Mouse (Mus musculus): ENCODE data around the gene Ankrd44. TPM values are rescaled to one million over a fixed set of nuclear protein-coding genes. Genes with fewer than 3 reads are reported as not detected.
"Not testable (repeated sequence)": the region's sequence is repeated elsewhere in the genome, so short reads cannot be mapped to it uniquely, and the experiment has no call there.

Gene Ankrd44
- polyA plus RNA-seq (2012; rRNA removed) = 18.6 and 19.4 TPM in 2 replicates

DNA sequence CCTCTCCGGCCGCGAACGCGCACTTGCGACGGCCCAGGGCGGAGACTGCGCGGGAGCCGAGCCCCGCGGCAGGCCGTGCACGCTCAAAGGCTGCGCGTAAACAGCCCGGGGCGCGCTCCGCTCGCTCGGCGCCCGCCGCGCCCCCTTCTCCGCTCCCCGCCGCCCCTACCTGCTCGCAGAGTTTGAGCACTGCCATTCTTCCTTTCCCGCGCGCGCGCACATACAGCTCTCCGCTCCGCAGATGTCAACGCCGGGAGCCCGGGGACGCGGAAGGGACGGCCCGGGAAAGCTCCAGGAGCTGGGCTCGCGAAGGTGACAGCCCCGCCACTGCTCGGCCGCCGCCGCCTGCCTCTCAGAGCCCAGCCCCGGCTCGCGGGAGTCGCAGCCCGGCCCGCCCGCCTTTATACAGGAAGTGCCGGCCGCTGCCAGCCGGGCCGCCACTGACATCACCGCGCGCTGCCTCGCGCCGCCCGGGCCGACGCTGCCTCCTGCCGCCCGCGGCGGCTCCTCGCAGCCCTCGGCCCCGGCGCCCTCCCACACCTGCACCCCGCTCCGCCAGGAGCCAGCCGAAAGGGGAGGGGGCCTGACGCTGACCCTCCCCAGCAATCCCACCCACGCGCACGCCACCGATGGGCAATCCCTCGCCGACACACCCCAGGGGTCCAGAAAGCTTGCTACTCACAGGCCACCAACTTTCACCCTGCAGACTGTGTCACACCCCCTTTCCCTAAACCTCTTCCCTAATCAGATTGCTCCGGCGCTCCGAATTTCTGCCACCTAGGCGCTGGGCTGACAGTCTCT lies at the start of gene Ankrd44:
Gene Ankrd44, minus strand, starts transcription at position 417 of the 801 bp plus-strand sequence.
- Histone ChIP-seq H3K4me1 (ENCODE audit: control insufficient read depth, insufficient read depth, low read length) (peaks cover 12% of the 10 kb centered on the region), H3K27me3 (ENCODE audit: control insufficient read depth, insufficient read depth, low read length) (no peaks in the 10 kb centered on the region), H3K4me3 (replicated peaks; ENCODE audit: insufficient read depth, low read depth, low read length) (peak within 1 kb of the TSS; percentile 76), H3K27ac (ENCODE audit: insufficient read depth, low read length) (peak within 1 kb of the TSS; percentile 22; the same call in 1 of the 2 replicates)
- TF ChIP-seq CTCF (IDR thresholded peaks at IDR 0.05; ENCODE audit: borderline replicate concordance, insufficient read depth, low read depth, low read length) = 0 out of 2 replicates have a peak, but pooled peaks have one; percentile 11
- 0 out of 2 replicates have a peak, but pooled peaks have one; percentile 11 for TF ChIP-seq POLR2A (IDR thresholded peaks at IDR 0.05; ENCODE audit: borderline replicate concordance, insufficient read depth, low read length)
- under 1% methylated on average over 90 of the region's 94 CpGs for WGBS
- peak; percentile 80 to 82 for DNase-seq

DNA sequence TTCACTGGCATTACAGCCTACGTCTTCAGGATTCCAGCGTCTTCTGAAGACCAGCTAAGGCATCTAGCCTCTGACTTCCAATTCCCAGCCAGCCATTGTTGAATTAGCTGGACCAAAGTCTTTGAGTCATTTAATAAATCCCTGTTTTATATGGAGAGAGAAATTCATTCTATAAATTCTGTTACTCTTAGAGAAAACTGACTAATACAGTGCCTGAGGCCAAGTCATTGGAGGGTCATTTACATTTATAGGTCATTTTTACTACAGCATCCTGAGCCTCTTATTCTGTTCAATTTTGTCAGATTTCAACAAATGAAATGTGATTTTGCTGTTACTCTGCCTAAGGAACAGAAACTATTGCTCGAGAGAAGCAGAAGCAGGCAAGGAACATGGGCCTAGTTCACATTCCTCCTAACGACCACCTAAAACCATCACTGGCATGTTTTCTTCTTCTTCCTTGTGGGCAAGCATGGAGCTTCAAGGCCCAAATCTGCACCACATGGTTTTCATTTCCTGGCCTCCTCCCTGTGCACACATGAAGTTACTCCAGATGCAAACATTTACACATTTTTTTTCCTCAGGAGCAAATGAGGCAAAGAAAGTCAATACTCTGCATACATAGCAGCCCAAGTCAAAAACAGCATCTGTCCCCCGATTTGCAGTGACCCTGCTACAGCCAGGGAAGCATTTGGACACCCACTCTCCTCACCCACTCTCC lies 45.7 kb upstream of the Ankrd44 start:
- no peak for DNase-seq
- 91% methylated on average over 5 of the region's 5 CpGs for WGBS
- Histone ChIP-seq H3K4me3 (replicated peaks; ENCODE audit: insufficient read depth, low read depth, low read length) (no peak overlapping the region), H3K27ac (ENCODE audit: insufficient read depth, low read length) (no peak overlapping the region), H3K4me1 (ENCODE audit: control insufficient read depth, insufficient read depth, low read length) (no peaks in the 10 kb centered on the region), H3K27me3 (ENCODE audit: control insufficient read depth, insufficient read depth, low read length) (no peaks in the 10 kb centered on the region)
- TF ChIP-seq POLR2A (IDR thresholded peaks at IDR 0.05; ENCODE audit: borderline replicate concordance, insufficient read depth, low read length) (no peak), CTCF (IDR thresholded peaks at IDR 0.05; ENCODE audit: borderline replicate concordance, insufficient read depth, low read depth, low read length) (no peak)

GRCm38 (mm10) chr1:54966858-54967257 lies 40.7 kb upstream of the Ankrd44 start:
- Histone ChIP-seq H3K27me3 (ENCODE audit: control insufficient read depth, insufficient read depth, low read length) (no peaks in the 10 kb centered on the region), H3K4me1 (ENCODE audit: control insufficient read depth, insufficient read depth, low read length) (no peaks in the 10 kb centered on the region), H3K4me3 (replicated peaks; ENCODE audit: insufficient read depth, low read depth, low read length) (no peak overlapping the region), H3K27ac (ENCODE audit: insufficient read depth, low read length) (no peak overlapping the region)
- DNase-seq = no peak
- TF ChIP-seq CTCF (IDR thresholded peaks at IDR 0.05; ENCODE audit: borderline replicate concordance, insufficient read depth, low read depth, low read length) (no peak), POLR2A (IDR thresholded peaks at IDR 0.05; ENCODE audit: borderline replicate concordance, insufficient read depth, low read length) (no peak)
- WGBS = 96% methylated on average over 3 of the region's 3 CpGs

- no peak for DNase-seq
- H3K27ac ChIP-seq (ENCODE audit: insufficient read depth, low read length) = no peak overlapping the region
- no peaks in the 10 kb centered on the region for H3K4me1 ChIP-seq (ENCODE audit: control insufficient read depth, insufficient read depth, low read length)
- H3K4me3 ChIP-seq (replicated peaks; ENCODE audit: insufficient read depth, low read depth, low read length) = no peak overlapping the region
- WGBS = 50% methylated on average over 11 of the region's 11 CpGs
- no peaks in the 10 kb centered on the region for H3K27me3 ChIP-seq (ENCODE audit: control insufficient read depth, insufficient read depth, low read length)
- TF ChIP-seq POLR2A (IDR thresholded peaks at IDR 0.05; ENCODE audit: borderline replicate concordance, insufficient read depth, low read length) = no peak
Measured at GRCm38 (mm10) chr1:54965159-54965995, 39.2 kb upstream of the Ankrd44 start.

- no peak for TF ChIP-seq CTCF (IDR thresholded peaks at IDR 0.05; ENCODE audit: borderline replicate concordance, insufficient read depth, low read depth, low read length)
- TF ChIP-seq POLR2A (IDR thresholded peaks at IDR 0.05; ENCODE audit: borderline replicate concordance, insufficient read depth, low read length) = no peak
- Histone ChIP-seq H3K4me1 (ENCODE audit: control insufficient read depth, insufficient read depth, low read length) (no peaks in the 10 kb centered on the region), H3K4me3 (replicated peaks; ENCODE audit: insufficient read depth, low read depth, low read length) (no peak overlapping the region), H3K27ac (ENCODE audit: insufficient read depth, low read length) (no peak overlapping the region), H3K27me3 (ENCODE audit: control insufficient read depth, insufficient read depth, low read length) (no peaks in the 10 kb centered on the region)
- 90% methylated on average over 9 of the region's 9 CpGs for WGBS
- DNase-seq = no peak
Measured at GRCm38 (mm10) chr1:54961724-54962123, 35.5 kb upstream of the Ankrd44 start.

DNA sequence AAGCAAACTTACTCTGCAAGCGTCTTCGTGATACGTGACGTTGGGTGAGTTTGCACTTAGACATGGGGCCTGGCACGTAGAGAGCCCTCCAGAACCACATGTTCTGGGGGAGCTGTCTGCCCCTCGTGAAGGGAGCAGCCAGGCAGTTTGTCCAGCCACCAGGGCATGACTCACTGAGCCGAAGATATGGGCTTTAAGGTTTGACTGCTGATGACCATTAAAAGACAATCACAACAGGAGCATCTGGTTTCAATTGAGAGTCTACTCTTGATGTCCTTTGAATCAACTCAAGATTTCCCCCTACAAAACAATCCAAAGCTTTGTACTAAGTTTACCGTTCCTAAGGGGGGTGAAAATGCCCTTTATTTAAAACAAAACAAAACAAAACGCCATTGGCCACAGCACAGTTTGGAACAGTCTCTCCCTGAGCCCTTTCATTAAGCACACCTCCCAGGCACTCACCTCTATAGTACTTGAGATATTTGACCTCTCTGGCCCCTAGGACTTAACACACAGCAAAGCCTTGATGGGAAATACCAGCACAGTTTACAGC lies 34.5 kb upstream of the Ankrd44 start:
- no peak for TF ChIP-seq CTCF (IDR thresholded peaks at IDR 0.05; ENCODE audit: borderline replicate concordance, insufficient read depth, low read depth, low read length)
- WGBS = 77% methylated on average over 9 of the region's 9 CpGs
- DNase-seq = no peak
- no peaks in the 10 kb centered on the region for H3K27me3 ChIP-seq (ENCODE audit: control insufficient read depth, insufficient read depth, low read length)
- H3K4me1 ChIP-seq (ENCODE audit: control insufficient read depth, insufficient read depth, low read length) = no peaks in the 10 kb centered on the region
- no peak overlapping the region for H3K4me3 ChIP-seq (replicated peaks; ENCODE audit: insufficient read depth, low read depth, low read length)
- H3K27ac ChIP-seq (ENCODE audit: insufficient read depth, low read length) = no peak overlapping the region

- TF ChIP-seq POLR2A (IDR thresholded peaks at IDR 0.05; ENCODE audit: borderline replicate concordance, insufficient read depth, low read length) (no peak), CTCF (IDR thresholded peaks at IDR 0.05; ENCODE audit: borderline replicate concordance, insufficient read depth, low read depth, low read length) (no peak)
- Histone ChIP-seq H3K4me3 (replicated peaks; ENCODE audit: insufficient read depth, low read depth, low read length) (no peak overlapping the region), H3K27me3 (ENCODE audit: control insufficient read depth, insufficient read depth, low read length) (no peaks in the 10 kb centered on the region), H3K4me1 (ENCODE audit: control insufficient read depth, insufficient read depth, low read length) (no peaks in the 10 kb centered on the region), H3K27ac (ENCODE audit: insufficient read depth, low read length) (no peak overlapping the region)
- DNase-seq = no peak
- 71% methylated on average over 3 of the region's 3 CpGs for WGBS
Measured at GRCm38 (mm10) chr1:54958525-54958924, 32.3 kb upstream of the Ankrd44 start.

GRCm38 (mm10) chr1:54956995-54957394 lies 30.8 kb upstream of the Ankrd44 start:
- H3K4me1 ChIP-seq (ENCODE audit: control insufficient read depth, insufficient read depth, low read length); H3K4me3 ChIP-seq (replicated peaks; ENCODE audit: insufficient read depth, low read depth, low read length); H3K27ac ChIP-seq (ENCODE audit: insufficient read depth, low read length); DNase-seq; H3K27me3 ChIP-seq (ENCODE audit: control insufficient read depth, insufficient read depth, low read length): not testable (repeated sequence)
- 85% methylated on average over 14 of the region's 14 CpGs for WGBS
